Mouse (Mus musculus) hindbrain, embryonic 14.5 days (tissue): Measurements from ENCODE around the gene Krtap7-1. TPM values are rescaled to one million over a fixed set of nuclear protein-coding genes. Genes with fewer than 3 reads are reported as not detected.
A peak's percentile ranks its signal among the peaks of the same experiment; 100 is the strongest.

Experiments used
- ATAC-seq: fragments of 200-750 bp; cut with Nextera tagmentation; 2 replicates; pipeline ENCODE4 v1.8.0; 2017; ENCODE audit warnings: moderate number of reproducible peaks, mild to moderate bottlenecking, moderate TSS enrichment, moderate library complexity; ENCODE audit not compliant: low FRiP score
- DNase-seq: peaks from one replicate; pipeline ENCODE4 v3.0.0-alpha.2; 2015; ENCODE audit warnings: low spot score
- H3K27ac ChIP-seq: fragments of 300-500 bp; sonication (generic); 2 replicates; pipeline ENCODE4 v1.5.1; 2014; ENCODE audit warnings: mild to moderate bottlenecking, moderate library complexity
- H3K27me3 ChIP-seq: fragments of 300-500 bp; sonication (generic); 2 replicates; pipeline ENCODE4 v1.6.1; 2014; ENCODE audit warnings: mild to moderate bottlenecking, low read length, mixed read lengths; ENCODE audit not compliant: control insufficient read depth, insufficient read depth
- H3K36me3 ChIP-seq: fragments of 300-500 bp; sonication (generic); replicated peaks from 2 replicates; pipeline ENCODE4 v1.6.1; 2014; ENCODE audit not compliant: control insufficient read depth, insufficient read depth
- H3K4me1 ChIP-seq: fragments of 300-500 bp; sonication (generic); replicated peaks from 2 replicates; pipeline ENCODE4 v1.6.1; 2014; ENCODE audit warnings: antibody characterized with exemption, low read length, mixed read lengths; ENCODE audit not compliant: control insufficient read depth, insufficient read depth
- H3K4me2 ChIP-seq: fragments of 300-500 bp; sonication (generic); replicated peaks from 2 replicates; pipeline ENCODE4 v1.6.1; 2014; ENCODE audit warnings: mild to moderate bottlenecking, moderate library complexity
- H3K4me3 ChIP-seq: fragments of 300-500 bp; sonication (generic); replicated peaks from 2 replicates; pipeline ENCODE4 v1.5.1; 2014; ENCODE audit warnings: mild to moderate bottlenecking, low read length
- H3K9ac ChIP-seq: fragments of 300-500 bp; sonication (generic); 2 replicates; pipeline ENCODE4 v1.6.1; 2014
- H3K9me3 ChIP-seq: fragments of 300-500 bp; sonication (generic); 2 replicates; pipeline ENCODE4 v1.6.1; 2016; ENCODE audit warnings: low read length; ENCODE audit not compliant: control insufficient read depth
- whole genome bisulfite sequencing: fragments of 180-500 bp; shearing (Covaris S2); extraction: QIAGEN DNeasy Blood & Tissue Kit; methylation state at CpG from one replicate; pipeline ENCODE4 v1.1.7; 2014; 5-methylcytosine and 5-hydroxymethylcytosine counted together
- polyA plus RNA-seq: library from polyadenylated mRNA; unstranded; fragments of >200 nt; fragmentation: Nextera tagmentation; extraction: Ambion mirVana; gene quantifications from 2 replicates; pipeline ENCODE4 v1.2.1, GENCODE M21; 2014

Gene Krtap7-1
- not detected in 2 replicates for polyA plus RNA-seq

DNA sequence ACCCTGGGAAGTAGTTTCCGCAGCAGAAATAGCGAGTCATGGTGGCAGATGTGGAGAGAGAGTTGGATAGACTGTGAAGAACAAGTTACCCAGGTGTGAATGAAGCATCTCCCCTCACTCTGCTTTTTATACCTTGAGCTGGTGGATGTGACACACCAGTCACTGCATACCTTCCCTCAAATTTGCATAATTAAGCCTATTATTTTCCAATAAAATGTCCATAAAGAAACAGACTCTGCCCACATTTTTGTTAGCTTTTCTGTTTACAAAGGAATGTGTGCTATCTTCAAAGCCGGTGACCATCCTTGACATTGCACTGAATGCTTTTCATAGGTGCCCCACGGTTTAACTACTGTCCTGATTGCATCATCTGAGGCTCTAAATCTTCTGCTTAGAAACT, at the start of gene Krtap7-1:
Krtap7-1 (minus strand) TSS at position 101 of the 400 bp plus-strand sequence.
- DNase-seq = no peak
- Histone ChIP-seq H3K4me1 (no peaks in the 10 kb centered on the region), H3K9ac (no peak within 1 kb of the TSS), H3K36me3 (no peaks in the 10 kb centered on the region), H3K4me3 (no peak within 1 kb of the TSS), H3K9me3 (no peaks in the 10 kb centered on the region), H3K4me2 (no peak within 1 kb of the TSS), H3K27me3 (no peaks in the 10 kb centered on the region), H3K27ac (no peak within 1 kb of the TSS)
- ATAC-seq = no peak
- WGBS = 86% methylated on average over 4 of the region's 4 CpGs

DNA sequence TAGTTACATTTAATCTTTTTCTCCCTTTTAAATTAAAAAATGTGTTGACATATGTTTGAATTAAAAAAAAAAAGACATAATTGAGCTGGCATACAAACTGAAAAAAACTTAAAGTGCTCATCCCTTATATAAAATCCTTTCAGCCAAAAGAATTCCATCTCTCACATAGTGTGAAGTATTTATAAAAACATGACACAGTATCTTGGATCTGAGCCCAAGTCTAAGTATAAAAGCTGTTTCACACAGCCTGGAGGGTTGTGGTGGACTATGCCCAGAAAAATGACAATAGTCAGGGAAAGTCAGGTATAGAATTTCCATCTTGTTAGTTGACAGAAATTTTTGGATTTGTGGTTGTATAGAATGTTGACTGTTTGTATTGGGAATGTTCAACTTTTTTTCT, 42.2 kb upstream of the Krtap7-1 start:
- H3K4me3 ChIP-seq = no peak overlapping the region
- no peaks in the 10 kb centered on the region for H3K27me3 ChIP-seq
- H3K9ac ChIP-seq = no peak overlapping the region
- DNase-seq (no peak), ATAC-seq (no peak)
- no peaks in the 10 kb centered on the region for H3K9me3 ChIP-seq
- no peak overlapping the region for H3K4me2 ChIP-seq
- H3K4me1 ChIP-seq = no peaks in the 10 kb centered on the region
- no peaks in the 10 kb centered on the region for H3K36me3 ChIP-seq
- H3K27ac ChIP-seq = no peak overlapping the region

- no peak overlapping the region for H3K27ac ChIP-seq
- 0 out of 2 replicates have a peak, but pooled peaks cover 9% of the 10 kb centered on the region for H3K4me1 ChIP-seq
- H3K4me2 ChIP-seq = no peak overlapping the region
- no peaks in the 10 kb centered on the region for H3K27me3 ChIP-seq
- no peaks in the 10 kb centered on the region for H3K9me3 ChIP-seq
- no peak overlapping the region for H3K9ac ChIP-seq
- DNase-seq (no peak), ATAC-seq (peak; percentile 74)
- no peak overlapping the region for H3K4me3 ChIP-seq
- no peaks in the 10 kb centered on the region for H3K36me3 ChIP-seq
- WGBS = 28% methylated on average over 5 of the region's 5 CpGs
Measured at GRCm38 (mm10) chr16:89538031-89538484, 29.9 kb upstream of the Krtap7-1 start.

- ATAC-seq (no peak), DNase-seq (no peak)
- Histone ChIP-seq H3K4me2 (no peak overlapping the region), H3K27me3 (no peaks in the 10 kb centered on the region), H3K27ac (no peak overlapping the region), H3K4me3 (no peak overlapping the region), H3K9me3 (no peaks in the 10 kb centered on the region), H3K36me3 (no peaks in the 10 kb centered on the region), H3K4me1 (0 out of 2 replicates have a peak, but pooled peaks cover 9% of the 10 kb centered on the region), H3K9ac (no peak overlapping the region)
- 64% methylated on average over 6 of the region's 6 CpGs for WGBS
Measured at GRCm38 (mm10) chr16:89537349-89537748, 29.2 kb upstream of the Krtap7-1 start.

DNA sequence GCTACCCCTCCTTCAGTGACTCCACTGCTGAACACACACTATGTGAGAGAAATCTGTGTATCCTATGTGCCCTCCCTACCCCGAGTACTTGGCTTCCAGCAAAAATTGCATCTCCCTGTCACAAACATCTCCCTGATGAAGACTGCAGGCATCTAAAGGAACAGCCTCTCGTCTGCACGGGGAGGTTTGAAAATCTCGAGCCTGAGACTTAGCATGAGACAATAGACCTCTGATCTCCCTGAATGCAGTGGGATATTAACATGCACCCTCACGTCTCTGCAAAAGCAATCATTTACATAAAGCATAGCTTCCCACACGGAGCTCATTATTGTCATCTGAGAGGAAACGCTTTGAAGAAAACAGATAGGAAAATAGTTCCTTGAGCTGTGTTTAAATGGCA, 22.4 kb upstream of the Krtap7-1 start:
- no peak overlapping the region for H3K9ac ChIP-seq
- H3K4me3 ChIP-seq = no peak overlapping the region
- H3K4me1 ChIP-seq = peaks cover 26% of the 10 kb centered on the region
- H3K9me3 ChIP-seq = no peaks in the 10 kb centered on the region
- peak overlapping the region; percentile 80 for H3K27ac ChIP-seq
- DNase-seq = peak; percentile 59
- no peaks in the 10 kb centered on the region for H3K27me3 ChIP-seq
- WGBS = 5% methylated on average over 7 of the region's 7 CpGs
- H3K4me2 ChIP-seq = peak overlapping the region; percentile 22
- no peaks in the 10 kb centered on the region for H3K36me3 ChIP-seq
- peak; percentile 76 for ATAC-seq

DNA sequence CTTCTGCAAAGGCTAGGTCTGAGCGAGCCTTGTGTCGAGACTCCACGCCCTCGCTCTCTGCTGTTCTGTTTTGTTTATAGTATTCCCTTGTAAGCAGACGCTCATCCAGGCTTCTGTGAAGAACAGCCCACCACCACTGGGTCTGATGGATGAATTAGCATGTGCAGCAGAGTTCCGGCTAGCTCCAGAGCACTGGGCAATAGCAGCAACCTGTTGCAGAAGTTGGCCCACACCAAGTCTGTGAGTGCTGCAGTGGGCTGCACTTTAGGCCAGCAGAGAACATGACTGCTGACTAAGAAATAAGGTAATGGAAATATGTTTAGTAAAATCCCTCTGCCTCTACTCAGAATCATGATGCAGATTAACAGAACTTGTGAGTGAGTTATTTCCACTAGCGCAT, 21.7 kb upstream of the Krtap7-1 start:
- Histone ChIP-seq H3K4me3 (no peak overlapping the region), H3K9me3 (no peaks in the 10 kb centered on the region), H3K4me1 (peaks cover 26% of the 10 kb centered on the region), H3K9ac (no peak overlapping the region), H3K27ac (peak overlapping the region; percentile 80), H3K27me3 (no peaks in the 10 kb centered on the region), H3K4me2 (no peak overlapping the region), H3K36me3 (no peaks in the 10 kb centered on the region)
- ATAC-seq (0 out of 2 replicates have a peak, but pooled peaks have one; percentile 14), DNase-seq (no peak)
- 38% methylated on average over 7 of the region's 7 CpGs for WGBS

- DNase-seq (peak; percentile 41), ATAC-seq (peak; percentile 59)
- no peaks in the 10 kb centered on the region for H3K27me3 ChIP-seq
- no peaks in the 10 kb centered on the region for H3K9me3 ChIP-seq
- no peak overlapping the region for H3K4me3 ChIP-seq
- H3K36me3 ChIP-seq = no peaks in the 10 kb centered on the region
- H3K9ac ChIP-seq = no peak overlapping the region
- no peak overlapping the region for H3K4me2 ChIP-seq
- peaks cover 26% of the 10 kb centered on the region for H3K4me1 ChIP-seq
- no peak overlapping the region for H3K27ac ChIP-seq
- WGBS = 37% methylated on average over 3 of the region's 3 CpGs
Measured at GRCm38 (mm10) chr16:89528380-89528779, 20.3 kb upstream of the Krtap7-1 start.

GRCm38 (mm10) chr16:89520996-89521395, 12.9 kb upstream of the Krtap7-1 start:
- H3K9ac ChIP-seq = no peak overlapping the region
- WGBS = 90% methylated on average over 4 of the region's 4 CpGs
- H3K4me2 ChIP-seq = no peak overlapping the region
- no peak overlapping the region for H3K4me3 ChIP-seq
- no peak overlapping the region for H3K27ac ChIP-seq
- no peaks in the 10 kb centered on the region for H3K27me3 ChIP-seq
- no peaks in the 10 kb centered on the region for H3K4me1 ChIP-seq
- ATAC-seq (no peak), DNase-seq (no peak)
- H3K9me3 ChIP-seq = no peaks in the 10 kb centered on the region
- no peaks in the 10 kb centered on the region for H3K36me3 ChIP-seq

GRCm38 (mm10) chr16:89520555-89520954, 12.4 kb upstream of the Krtap7-1 start:
- DNase-seq = no peak
- Histone ChIP-seq H3K4me2 (no peak overlapping the region), H3K4me1 (no peaks in the 10 kb centered on the region), H3K27ac (no peak overlapping the region), H3K27me3 (no peaks in the 10 kb centered on the region), H3K9ac (no peak overlapping the region), H3K4me3 (no peak overlapping the region), H3K9me3 (no peaks in the 10 kb centered on the region), H3K36me3 (no peaks in the 10 kb centered on the region)
- WGBS = 97% methylated on average over 2 of the region's 2 CpGs
- ATAC-seq = no peak

- no peak overlapping the region for H3K4me3 ChIP-seq
- 92% methylated on average over 6 of the region's 6 CpGs for WGBS
- DNase-seq (no peak), ATAC-seq (0 out of 2 replicates have a peak, but pooled peaks have one; percentile 33)
- H3K36me3 ChIP-seq = no peaks in the 10 kb centered on the region
- no peaks in the 10 kb centered on the region for H3K27me3 ChIP-seq
- no peaks in the 10 kb centered on the region for H3K9me3 ChIP-seq
- H3K4me2 ChIP-seq = no peak overlapping the region
- no peak overlapping the region for H3K27ac ChIP-seq
- H3K9ac ChIP-seq = no peak overlapping the region
- H3K4me1 ChIP-seq = no peaks in the 10 kb centered on the region
Measured at GRCm38 (mm10) chr16:89520091-89520490, 12.0 kb upstream of the Krtap7-1 start.
